9 mouse cellular contexts compared by ENCODE assay signal in genomic region chr5:139479088-139479487, GRCm38 (mm10). TPM values are rescaled to one million over a fixed set of nuclear protein-coding genes. Genes with fewer than 3 reads are reported as not detected.
DNase-seq lines count a peak whose midpoint lies in the region.
"Had no signal": no experiment of that assay in that cellular context is flagged by ENCODE, and none has a peak within 500 bp of the region (broad histone marks: within the 10 kb centered on the region; RNA-seq: fewer than 3 reads in every experiment).

No protein-coding gene starts in this region.

- peak; percentile 37 for DNase-seq in cerebellum, adult 9-11 months
- DNase-seq in cerebellum, adult 11 months: no peak
- peak; percentile 50 for DNase-seq in urinary bladder, adult 2 months (ENCODE audit: low spot score)
- DNase-seq in urinary bladder, postnatal 10 days (ENCODE audit: low spot score): no peak
- peak; percentile 37 to 58 for DNase-seq in lung, postnatal 4 days
- no peak for DNase-seq in left cerebral cortex, adult 11 months (ENCODE audit: low spot score)
- DNase-seq in embryo, embryonic 9.5 days (ENCODE audit: extremely low spot score): no peak
- DNase-seq in thymus, postnatal 25 days: no peak
- DNase-seq: liver, embryonic 13.5 days had no signal

RNA-seq across cellular contexts. Expression of gene Zfand2a, which starts 5.3 kb away (rescaled TPM):
- polyA plus RNA-seq in urinary bladder, adult 2 months (2012; rRNA removed): 19.1 and 22.4 TPM in 2 replicates

RNA-seq across cellular contexts. Expression of gene 3110082I17Rik, which starts 18.8 kb away (rescaled TPM):
- polyA plus RNA-seq in urinary bladder, adult 2 months (2012; rRNA removed): 13.7 and 13.9 TPM in 2 replicates

RNA-seq across cellular contexts. Expression of gene Gper1, which starts 56.1 kb away (rescaled TPM):
- 0.96 and 1.5 TPM in 2 replicates for polyA plus RNA-seq in urinary bladder, adult 2 months (2012; rRNA removed)

Comparison
In these comparisons a context has a peak if more than half of its experiments do, and no peak if none do; other contexts are left out.
1. DNase-seq: peak in cerebellum, adult 9-11 months (single experiment), urinary bladder, adult 2 months (single experiment) and lung, postnatal 4 days (2 of 2); none in cerebellum, adult 11 months (single experiment), urinary bladder, postnatal 10 days (single experiment), left cerebral cortex, adult 11 months (single experiment), embryo, embryonic 9.5 days (single experiment) and thymus, postnatal 25 days (single experiment).